Mouse (Mus musculus) mesoderm, embryonic 11.5 days (tissue): ENCODE data around the gene Polr2h.

Experiments used
- DNase-seq: peaks from one replicate; pipeline ENCODE4 v3.0.0-alpha.2; 2012; ENCODE audit warnings: low read depth, low spot score

Polr2h gene

DNA sequence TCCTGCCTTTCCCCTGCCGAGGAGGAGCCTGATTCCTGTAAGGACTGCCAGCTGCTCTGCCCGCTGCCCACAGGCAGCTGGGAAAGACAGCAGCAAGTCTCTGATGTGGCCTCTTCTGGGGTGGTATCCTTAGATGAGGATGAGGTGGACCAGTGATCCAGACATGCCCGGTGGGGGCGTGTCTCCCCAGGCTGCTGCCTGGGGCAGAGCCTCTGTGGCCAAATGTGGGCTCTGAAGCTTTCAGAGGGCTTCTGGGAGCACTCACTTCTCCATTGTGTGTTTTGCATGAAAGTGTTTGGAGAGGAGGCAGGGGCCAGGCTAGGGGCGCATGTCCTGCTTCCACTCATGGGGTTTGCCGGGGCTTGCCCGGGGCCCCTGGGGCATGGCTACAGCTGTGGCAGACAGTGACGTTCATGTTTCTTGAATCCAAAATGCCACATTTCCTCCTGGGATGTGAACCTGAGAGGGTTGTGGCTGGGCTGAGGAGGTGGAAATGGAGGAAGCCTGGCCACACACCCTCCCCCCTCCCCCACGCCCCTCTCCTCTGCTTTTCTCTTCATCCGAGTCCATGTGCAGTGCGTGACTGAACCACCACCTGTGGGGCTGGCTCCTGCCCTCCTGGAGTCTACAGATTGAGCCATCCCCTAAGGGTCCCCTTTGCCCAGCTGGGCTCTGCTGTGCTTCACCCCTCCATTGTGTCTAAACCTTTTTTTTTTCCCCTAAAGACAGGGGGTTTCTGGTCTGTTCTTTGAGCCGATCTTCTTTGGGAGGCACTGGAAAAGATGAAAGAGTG is 15.5 kb upstream of the Polr2h start:
- no peak for DNase-seq

DNA sequence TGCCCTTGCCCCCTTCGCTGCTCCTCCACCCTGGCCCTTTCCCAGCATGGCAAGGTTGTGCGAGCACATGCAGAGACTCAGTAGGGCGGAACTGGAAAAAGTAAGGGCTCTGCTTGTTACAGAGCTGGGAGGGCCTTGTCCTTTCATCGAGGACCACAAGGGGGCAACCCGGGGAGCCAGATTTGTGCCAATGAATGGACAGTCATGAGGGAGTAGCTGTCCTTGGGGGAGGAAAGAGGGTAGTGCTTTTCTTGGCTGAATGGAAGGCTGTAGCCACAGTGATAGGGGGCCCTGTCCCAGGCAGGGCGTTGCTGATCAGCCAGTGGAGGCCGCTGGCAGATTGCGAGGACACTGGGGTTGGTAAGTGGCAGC is 15.0 kb upstream of the Polr2h start:
- peak; percentile 77 for DNase-seq

DNA sequence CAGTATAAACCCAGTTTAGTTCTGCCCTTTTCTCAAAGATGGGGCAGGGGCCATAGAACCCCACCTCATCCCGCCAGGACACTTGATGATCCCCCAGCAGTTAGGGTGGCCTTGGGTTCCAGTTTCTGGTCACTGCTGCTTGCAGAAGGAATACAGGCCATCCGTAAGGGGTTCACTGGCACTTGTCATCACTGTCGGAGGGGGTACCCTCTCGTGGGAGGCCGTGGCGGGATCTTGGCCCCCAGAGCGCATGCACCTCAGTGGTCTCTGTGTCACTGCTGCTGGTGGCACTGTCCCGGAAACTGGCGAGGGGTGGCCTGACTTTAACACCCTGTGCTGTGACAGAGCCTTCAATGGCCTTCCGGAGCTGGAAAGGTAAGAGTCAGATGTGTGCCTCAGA is 14.4 kb upstream of the Polr2h start:
- DNase-seq: no peak

DNA sequence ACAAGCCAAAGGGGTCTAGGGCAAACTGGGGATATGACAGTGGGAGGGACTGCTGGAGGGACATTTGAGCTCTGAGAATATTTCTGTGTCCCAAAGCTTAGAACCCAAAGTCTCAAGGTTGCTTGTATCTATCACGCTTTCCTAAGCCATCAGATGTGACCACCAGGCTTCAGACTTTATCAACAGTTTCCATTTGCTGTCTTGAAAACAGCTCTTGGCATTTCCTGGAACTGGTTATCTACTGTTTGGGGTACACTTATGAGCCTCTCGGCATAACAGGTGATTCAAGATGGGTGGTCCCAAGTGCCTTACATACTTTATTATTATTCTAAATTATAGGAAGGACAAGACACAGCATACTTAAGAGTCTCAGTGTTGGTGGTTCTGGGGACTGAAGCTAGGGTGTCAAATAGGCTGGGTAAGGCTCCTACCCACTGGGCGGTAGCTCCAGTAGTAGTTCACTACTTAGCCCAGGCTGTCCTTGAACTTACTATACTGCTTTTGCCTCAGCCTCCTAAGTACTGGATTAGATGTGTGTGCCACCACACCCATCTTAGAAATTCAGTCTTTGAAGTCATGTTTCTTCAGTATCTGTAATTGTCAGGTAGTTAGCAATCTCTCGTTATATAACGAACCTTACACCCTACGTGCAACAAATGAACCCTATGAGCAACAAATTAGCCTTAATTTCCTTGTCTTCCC is 13.6 kb upstream of the Polr2h start:
- DNase-seq: no peak

DNA sequence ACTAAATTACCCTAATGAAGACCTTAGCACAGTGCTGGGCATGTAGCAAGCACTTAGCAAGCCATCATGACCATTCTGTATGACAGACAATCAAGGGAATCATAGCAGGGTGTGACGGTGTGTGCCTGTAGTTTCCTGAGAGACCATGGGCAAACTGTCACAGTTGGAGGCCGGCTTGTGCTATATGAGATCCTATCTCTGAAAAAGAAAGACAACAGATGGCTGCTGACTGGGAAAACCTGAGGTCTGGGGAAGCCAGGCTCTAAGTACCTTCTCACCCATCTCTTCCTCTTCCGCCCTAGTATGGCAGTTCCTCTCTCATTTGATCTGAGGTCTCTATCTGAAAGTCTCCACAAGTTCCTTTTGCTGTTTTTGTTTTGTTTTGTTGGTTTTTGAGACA is 11.7 kb upstream of the Polr2h start:
- DNase-seq: no peak

DNA sequence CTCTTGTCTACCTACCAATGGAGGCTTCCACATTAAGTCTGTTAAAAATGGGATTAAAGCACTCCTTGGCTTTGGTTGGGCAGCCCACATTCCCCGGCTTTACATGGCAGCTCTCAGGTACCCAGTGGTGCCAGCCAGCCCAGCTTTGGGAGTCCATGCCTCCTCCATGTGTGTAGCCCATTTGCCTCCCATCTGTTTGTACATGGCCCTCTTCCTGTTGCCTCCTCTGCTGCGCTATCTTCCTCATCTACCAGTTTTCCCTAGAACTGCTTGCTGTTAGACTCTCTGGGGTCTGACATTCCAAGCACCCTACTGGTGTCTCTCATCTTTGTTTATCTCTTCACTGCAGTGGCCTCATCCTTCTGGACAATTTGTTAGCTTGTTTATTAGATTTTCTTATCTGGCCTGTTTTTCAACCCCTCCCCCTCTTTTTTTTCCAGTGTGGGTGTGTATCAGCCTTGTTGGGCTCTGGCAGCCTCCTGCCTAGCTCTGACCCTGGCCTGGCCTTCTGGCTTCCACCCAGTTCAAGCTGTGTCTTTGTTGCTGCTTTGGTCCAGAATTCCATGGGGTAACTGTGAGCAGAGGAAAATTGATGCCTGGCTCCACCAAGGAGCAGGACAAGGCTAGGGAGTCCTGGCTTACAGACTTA is 10.9 kb upstream of the Polr2h start:
- DNase-seq: no peak

DNA sequence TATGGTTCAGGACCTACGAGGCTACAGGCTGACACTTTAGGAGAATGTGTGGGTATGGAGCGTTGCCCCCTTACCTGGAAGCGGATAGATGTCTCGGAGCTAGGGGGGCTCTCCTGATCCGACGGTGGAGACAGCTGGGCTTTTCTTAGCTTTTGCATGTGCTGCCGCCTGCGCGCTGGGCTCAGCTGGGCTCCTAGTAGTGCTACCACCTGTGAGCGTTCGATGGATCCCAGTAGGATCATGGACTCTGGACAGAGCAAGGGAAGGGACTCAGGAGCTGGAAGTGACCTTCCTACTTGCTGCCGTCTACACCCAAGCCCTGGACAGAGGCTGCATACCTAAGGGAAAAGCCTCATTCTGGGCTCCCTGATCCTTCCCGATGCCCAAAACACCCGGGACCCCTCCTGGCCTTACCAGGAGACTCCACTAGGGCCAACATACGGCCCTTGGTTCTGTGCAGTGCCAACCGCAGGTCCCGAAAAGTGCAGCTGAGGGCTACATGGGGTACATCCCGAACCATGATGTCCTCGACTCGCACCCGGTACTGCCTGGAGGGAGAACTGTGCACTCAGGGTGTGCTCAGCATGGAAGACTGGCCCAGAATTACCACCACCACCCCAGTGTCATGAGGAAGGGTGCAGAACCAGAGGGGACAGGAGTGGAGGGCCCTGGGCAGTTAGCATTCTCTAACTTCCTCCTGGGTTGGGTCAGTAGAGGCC is 9.1 kb upstream of the Polr2h start:
- no peak for DNase-seq

DNA sequence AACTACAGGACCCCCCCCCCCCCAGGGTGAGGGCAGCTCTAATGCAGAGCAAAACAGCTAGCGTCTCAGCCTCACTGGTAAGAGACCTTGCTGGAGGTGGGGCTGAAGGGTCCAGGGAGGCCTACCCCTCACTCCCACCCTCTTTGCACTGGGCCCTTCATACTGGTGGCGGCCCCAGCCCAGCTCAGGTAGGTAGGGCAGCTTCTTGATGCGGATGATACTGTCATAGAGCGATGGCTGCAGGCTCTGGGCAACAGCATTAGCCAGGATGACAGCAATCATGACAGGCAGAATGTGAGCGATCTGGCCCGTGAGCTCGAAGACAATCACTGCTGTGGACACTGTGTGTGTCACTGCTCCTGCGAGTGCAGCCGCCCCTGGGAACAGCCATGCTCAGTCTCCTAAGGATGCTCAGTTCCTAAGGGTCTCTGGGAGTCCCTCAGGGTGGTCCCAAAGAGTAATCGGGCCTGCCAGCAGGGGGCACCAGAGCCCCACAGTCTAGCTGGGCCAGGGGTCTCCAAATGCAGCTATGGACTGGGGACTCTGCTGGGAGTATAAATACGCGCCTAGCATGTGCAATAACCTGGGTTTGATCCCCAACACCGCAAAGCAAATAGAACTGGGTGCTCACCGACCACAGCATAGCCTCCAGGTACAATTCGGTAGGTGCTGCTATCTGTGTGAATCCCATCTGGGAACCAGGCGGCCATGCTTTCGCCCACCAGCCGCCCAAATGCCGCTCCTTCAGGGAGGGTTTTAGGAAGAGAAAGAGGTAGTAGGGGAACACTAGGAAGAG is 8.3 kb upstream of the Polr2h start:
- DNase-seq: peak; percentile 71

DNA sequence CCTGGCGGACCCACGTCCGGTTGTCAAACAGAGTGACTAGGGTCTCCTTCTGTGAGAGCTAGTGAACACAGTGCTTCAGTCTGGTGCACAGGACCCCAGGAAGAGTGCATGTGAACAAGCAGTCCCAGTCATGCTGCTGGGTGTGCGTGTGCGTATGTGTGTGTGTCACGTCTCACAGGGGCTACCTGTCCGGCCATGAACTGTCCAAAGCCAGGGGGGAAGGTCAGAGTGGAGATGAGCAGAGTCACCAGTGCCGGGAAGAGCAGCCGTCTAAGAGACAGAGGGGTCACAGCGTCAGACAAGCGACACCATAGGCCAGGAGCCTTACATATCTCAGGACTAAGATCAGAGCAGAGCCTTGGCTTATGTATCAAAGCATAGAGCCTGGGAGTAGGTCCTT is 7.1 kb upstream of the Polr2h start:
- no peak for DNase-seq

DNA sequence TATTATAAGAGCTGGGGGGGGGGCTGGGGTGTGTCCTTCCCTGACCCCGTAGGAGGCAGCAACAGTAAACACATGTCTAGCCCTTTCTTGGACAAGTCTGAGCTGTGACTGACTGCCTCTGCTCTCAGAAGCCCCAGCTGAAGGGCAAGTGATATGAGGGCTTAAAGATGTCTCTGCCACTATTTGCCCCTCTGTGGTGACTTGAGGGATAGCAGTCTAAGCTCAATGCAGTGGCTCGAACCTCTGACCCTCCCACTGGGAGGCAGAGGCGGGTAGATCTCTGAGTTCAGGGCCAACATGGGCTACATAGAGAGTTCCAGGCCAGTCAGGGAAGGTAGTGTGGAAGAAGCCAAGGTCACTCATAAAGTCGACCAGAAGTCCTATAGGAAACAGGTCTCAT is 6.7 kb upstream of the Polr2h start:
- no peak for DNase-seq

DNA sequence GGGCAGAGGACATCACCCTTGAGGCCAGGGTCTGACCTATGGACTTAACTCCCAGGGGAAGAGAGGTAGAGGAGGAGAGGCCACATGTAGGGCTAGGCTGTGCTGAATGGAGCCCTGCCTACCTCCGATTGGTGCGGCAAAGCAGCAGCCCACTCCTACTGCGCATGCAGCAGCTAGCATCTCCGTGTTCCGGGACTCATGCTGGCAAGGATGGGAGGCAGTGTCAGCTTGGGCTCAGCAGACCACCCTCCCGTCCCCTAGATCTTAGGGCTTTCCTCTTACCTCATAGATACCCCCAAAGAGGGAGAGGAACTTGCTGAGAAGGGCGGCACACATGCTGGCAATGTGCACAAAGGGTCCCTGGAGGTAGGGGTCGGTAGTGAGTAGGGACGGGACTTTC is 5.3 kb upstream of the Polr2h start:
- no peak for DNase-seq

DNA sequence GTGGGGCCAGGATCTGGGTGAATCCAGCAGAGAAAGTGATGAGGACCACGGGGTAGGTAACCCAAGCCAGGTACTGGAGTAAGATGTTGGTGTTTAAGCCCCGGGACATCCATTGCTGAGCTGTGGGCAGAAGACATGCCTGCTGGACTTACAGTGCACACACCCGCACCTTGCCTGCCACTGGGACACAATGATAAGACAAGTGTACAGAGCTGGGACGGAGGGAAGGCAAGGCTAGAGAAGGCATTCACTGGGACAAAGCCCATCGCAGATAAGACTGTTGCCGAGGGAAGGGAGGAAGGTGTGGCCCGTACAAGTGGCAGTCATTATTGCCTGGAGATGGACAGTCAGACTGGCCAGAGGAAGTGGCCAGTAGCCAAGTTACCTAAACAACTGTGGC is 4.6 kb upstream of the Polr2h start:
- no peak for DNase-seq

DNA sequence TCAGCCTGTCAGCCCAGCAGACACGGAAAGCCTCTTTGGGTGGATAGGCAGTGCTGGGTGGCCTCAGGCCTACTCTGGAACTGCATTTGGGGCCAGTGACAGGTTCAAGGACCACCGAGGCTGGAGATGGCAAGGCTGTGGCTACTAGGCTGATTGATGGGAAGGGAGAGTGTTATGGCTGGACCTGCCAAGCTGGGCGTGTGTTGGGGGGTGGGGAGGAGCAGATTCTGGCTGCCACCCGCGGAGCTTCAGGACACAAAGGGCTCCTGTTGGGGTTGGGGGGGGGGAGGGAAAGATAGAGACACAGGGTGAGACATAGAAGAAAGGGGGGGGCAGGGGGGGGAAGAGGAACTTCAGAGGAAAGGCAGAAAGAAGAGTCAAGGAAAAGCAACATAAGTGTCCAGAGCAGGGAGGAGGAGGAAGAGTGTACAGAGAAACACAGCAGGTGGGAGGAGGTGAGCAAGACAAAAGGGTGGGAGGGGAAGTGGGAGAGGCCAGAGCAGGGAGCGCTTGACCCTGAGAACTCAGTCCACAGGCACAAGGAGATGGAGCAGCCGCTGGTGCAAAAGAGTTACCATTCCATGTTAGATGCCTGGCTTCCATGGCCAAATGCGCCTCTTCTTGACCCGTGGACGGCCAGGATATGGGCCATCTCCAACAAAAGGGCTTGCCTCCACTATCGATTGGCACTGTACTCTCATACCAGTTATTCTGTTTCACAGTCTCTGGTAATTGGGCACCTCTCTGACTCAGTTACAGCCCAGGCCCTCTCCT is 3.0 kb upstream of the Polr2h start:
- no peak for DNase-seq

DNA sequence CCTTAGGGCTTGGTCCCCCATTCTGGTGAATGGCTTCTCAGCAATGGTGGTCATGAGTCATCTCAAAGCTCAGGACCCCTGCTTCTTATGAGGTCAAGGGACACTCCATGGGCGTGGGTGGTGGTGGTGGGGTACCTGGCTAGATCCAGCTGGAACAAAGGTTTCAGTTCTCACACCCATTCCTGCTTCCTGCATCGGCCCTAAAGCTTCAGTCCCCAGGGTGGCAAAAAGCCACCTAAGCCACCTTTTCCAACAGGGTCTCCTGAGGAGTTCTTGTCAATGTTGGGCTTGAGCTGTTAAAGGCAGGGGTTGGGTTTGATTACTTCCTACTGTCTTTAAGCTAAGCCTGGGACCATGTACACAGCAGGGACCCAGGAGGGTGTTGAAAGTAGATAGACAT is 2.3 kb upstream of the Polr2h start:
- no peak for DNase-seq

DNA sequence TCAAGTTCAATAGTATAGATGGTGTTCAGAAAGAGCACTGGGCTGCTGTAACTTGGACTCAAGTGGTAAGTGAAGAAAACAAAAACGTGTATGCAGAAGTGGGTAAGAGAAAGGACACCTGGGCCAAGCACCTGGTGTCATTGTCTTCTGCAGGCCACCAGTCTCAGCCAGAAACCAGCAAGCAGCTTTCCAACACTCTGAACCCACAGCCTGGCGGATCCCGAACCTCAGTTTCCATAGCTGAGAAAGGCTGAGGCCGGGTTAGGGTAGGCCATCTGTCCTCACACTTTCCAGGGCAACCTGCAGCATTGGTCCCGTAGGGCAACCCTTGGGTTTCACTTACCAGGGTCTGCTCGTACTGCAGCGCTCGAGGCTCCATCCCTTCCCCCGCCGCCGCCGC is 1.9 kb upstream of the Polr2h start:
- DNase-seq: no peak

DNA sequence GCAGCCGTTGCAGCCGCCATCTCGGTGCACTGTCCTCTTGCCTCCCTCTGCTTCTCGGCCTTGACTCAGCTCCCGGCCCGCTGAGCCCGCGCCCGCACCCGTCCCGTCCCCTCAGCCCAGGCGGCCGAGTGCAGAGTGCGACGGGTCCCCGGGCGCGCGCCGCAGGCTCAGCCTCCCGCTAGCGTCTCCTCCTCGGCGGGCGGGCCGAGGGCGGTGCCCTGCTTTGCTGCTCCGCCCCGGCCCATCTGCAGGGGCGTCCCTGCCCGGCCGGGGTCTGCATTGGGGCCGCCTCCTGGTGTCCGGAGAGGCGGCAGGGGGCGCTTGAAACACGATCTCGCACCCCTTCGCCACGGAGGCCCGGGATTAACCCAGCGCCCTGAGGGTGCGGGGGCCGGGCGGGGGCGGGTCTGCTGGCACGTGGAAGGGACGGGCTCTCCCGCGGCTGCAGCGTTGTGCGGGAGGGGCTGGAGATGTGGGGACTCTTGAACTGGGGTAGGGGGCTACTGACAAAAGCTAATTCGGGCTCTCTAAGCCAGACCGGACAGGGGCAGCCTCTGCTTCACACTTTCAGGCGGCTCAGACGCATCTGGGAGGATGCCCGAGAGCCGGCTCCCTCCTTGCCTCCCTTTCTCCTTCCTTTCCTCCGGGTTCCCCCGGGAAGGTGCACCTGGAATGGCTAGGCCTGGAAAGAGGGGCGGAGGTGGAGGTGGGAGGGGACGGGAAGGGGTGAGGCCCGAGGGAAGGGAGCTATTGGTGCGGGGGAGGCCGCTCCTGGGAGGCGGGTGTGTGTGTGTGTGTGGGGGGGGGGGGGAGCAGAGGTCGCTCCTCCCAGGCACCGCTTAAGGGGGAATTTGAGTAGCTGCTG is 1.3 kb upstream of the Polr2h start:
- DNase-seq: peak; percentile 90

DNA sequence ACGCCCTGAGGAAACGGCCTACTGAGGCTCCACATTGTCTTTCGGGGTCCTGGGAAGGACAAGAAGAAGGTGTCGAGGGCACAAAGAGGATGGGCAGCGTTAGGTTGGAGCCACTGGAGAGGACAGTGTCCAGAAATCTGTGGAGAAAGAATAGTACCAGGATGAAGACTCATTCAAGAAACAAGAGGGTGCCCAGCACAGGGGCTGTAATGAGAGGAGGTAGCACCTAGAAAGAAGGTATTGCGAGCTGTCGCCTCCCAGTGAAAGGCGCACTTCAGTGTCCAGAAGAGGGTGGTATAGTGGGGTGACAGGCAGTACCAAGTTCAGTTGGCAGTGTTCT is 654 bp upstream of the Polr2h start:
- no peak for DNase-seq

DNA sequence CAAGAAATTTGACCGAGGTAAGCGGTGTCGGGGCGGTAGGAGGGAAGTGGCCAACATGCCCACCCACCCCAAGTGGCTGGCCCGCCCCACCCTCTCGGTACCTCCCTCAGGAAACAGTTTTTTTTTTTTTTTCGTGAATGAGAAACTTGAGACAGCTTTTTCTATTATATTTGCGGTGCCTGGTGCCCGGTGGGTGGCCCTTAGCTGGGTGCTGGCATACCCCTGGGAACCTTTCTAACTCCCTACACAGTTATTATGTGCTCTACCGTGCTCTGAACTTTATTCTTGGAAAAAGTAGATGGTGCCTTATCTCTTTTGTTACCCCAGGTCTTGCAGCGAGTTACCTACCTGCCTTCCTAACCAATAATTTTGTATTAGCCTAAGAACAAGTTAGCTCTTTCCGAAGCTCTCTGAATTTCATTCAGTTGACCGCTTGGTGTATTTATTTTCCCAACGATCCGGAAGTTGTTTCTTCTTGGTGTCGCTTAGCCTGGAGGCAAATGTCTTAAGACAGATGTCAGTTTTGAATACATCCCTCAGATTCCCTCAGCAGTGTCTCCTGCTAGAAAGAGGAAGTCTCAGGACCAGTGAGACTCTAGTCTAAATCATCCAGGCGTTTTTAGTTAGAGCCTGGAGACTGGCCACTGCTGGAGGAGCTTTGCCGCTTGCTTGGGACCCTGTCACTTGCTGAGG is 659 bp downstream of the Polr2h start:
- DNase-seq: no peak

DNA sequence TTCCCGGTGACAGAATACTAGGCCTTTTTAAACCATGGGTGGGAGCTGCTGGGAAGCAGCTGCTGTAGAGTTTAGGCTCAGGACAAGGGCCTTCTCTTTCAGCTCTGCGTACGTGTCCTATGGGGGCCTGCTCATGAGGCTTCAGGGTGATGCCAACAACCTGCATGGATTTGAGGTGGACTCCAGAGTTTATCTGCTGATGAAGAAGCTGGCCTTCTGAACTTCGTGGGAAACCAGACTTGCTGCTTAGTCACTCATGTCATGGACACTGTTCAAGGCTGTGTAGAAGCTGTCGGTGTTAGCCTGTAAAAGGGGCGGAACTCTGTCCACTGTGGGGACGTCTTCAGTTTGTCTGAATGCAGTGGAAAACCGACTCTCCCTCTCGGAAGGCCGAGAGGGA is 4.3 kb downstream of the Polr2h start:
- no peak for DNase-seq
